In genomic region chr6:52252016-52252774, GRCm38 (mm10) we compare ENCODE assay signal across 18 mouse cellular contexts. TPM values are rescaled to one million over a fixed set of nuclear protein-coding genes. Genes with fewer than 3 reads are reported as not detected.
DNase-seq lines count a peak whose midpoint lies in the region; ATAC-seq and TF ChIP-seq lines count a peak whose summit lies in the region.
"Had no signal": no experiment of that assay in that cellular context is flagged by ENCODE, and none has a peak within 500 bp of the region (broad histone marks: within the 10 kb centered on the region; RNA-seq: fewer than 3 reads in every experiment).

No protein-coding gene starts in this region.

- peak overlapping the region; percentile 40 for H3K4me3 ChIP-seq in kidney, embryonic 16.5 days (ENCODE audit: low read length)
- H3K4me3 ChIP-seq in forebrain, postnatal 0 days (ENCODE audit: low read depth, low read length) = no peak overlapping the region
- H3K4me3 ChIP-seq in forebrain, embryonic 14.5 days (ENCODE audit: low read depth, low read length) = no peak overlapping the region
- H3K4me3 ChIP-seq: hindbrain, embryonic 10.5 days; stomach, embryonic 15.5 days had no signal

- H3K4me1 ChIP-seq in kidney, embryonic 16.5 days (ENCODE audit: insufficient read depth, low read length) = peaks cover 32% of the 10 kb centered on the region
- no peaks in the 10 kb centered on the region for H3K4me1 ChIP-seq in forebrain, postnatal 0 days (ENCODE audit: insufficient read depth)
- H3K4me1 ChIP-seq in forebrain, embryonic 14.5 days (ENCODE audit: control insufficient read depth, insufficient read depth, low read length) = no peaks in the 10 kb centered on the region

- no peak for ATAC-seq in kidney, embryonic 16.5 days (ENCODE audit: low FRiP score, low TSS enrichment)
- ATAC-seq in forebrain, postnatal 0 days = no peak
- no peak for ATAC-seq in forebrain, embryonic 14.5 days
- no peak for ATAC-seq in megakaryocyte progenitor cell, adult 5-6 weeks (replicated peaks; ENCODE audit: poor library complexity)

- TF ChIP-seq POLR2A in brain, embryonic 14.5 days (IDR thresholded peaks at IDR 0.05; ENCODE audit: borderline replicate concordance, extremely low read depth, insufficient read depth, insufficient read length, poor library complexity, severe bottlenecking) = no peak

- no peak overlapping the region for H3K27ac ChIP-seq in kidney, embryonic 16.5 days (ENCODE audit: low read length)
- no peak overlapping the region for H3K27ac ChIP-seq in forebrain, postnatal 0 days (ENCODE audit: low read depth, low read length)
- H3K27ac ChIP-seq in forebrain, embryonic 14.5 days (ENCODE audit: low read depth, low read length) = no peak overlapping the region
- H3K27ac ChIP-seq: hindbrain, embryonic 10.5 days; stomach, embryonic 15.5 days had no signal

- DNase-seq in kidney, postnatal 14 days = no peak
- DNase-seq in ES-CJ7 (ENCODE audit: low read depth, low spot score) = peak; percentile 41
- peak; percentile 27 for DNase-seq in brain, embryonic 14.5 days (ENCODE audit: low read depth)
- DNase-seq in naive thymus-derived CD4-positive, alpha-beta T cell, adult 2 months (ENCODE audit: low read depth) = peak; percentile 34
- DNase-seq in forebrain, postnatal 0 days = no peak
- DNase-seq in forebrain, embryonic 14.5 days (ENCODE audit: low spot score) = no peak
- DNase-seq: right cerebral cortex, adult 18-20 months; spleen, adult 18-20 months had no signal

- no peak overlapping the region for H3K9ac ChIP-seq in kidney, embryonic 16.5 days (replicated peaks; ENCODE audit: low read length)
- H3K9ac ChIP-seq in forebrain, postnatal 0 days = no peak overlapping the region
- no peak overlapping the region for H3K9ac ChIP-seq in forebrain, embryonic 14.5 days (ENCODE audit: low read length)
- H3K9ac ChIP-seq: stomach, embryonic 15.5 days had no signal

- peak overlapping the region; percentile 44 for H3K4me2 ChIP-seq in kidney, embryonic 16.5 days (replicated peaks; ENCODE audit: low read depth, low read length)
- H3K4me2 ChIP-seq in forebrain, postnatal 0 days (ENCODE audit: low read depth) = no peak overlapping the region
- no peak overlapping the region for H3K4me2 ChIP-seq in forebrain, embryonic 14.5 days (ENCODE audit: low read length)
- H3K4me2 ChIP-seq: stomach, embryonic 15.5 days had no signal

- peaks cover 53% of the 10 kb centered on the region for H3K27me3 ChIP-seq in kidney, embryonic 16.5 days (ENCODE audit: insufficient read depth, low read length)
- peaks cover 92% of the 10 kb centered on the region for H3K27me3 ChIP-seq in forebrain, postnatal 0 days (ENCODE audit: insufficient read depth, low read length)
- H3K27me3 ChIP-seq in forebrain, embryonic 14.5 days (replicated peaks; ENCODE audit: control insufficient read depth, insufficient read depth, low read length) = peaks cover 93% of the 10 kb centered on the region
- H3K27me3 ChIP-seq: CH12.LX had no signal

- WGBS in kidney, embryonic 16.5 days = 37% methylated on average over 24 of the region's 24 CpGs
- WGBS in forebrain, postnatal 0 days = 2% methylated on average over 24 of the region's 24 CpGs
- under 1% methylated on average over 24 of the region's 24 CpGs for WGBS in forebrain, embryonic 14.5 days

- no peaks in the 10 kb centered on the region for H3K9me3 ChIP-seq in kidney, embryonic 16.5 days (ENCODE audit: low read length)
- H3K9me3 ChIP-seq in forebrain, postnatal 0 days (ENCODE audit: low read length) = no peaks in the 10 kb centered on the region
- H3K9me3 ChIP-seq in forebrain, embryonic 14.5 days (replicated peaks; ENCODE audit: control insufficient read depth, low read length) = no peaks in the 10 kb centered on the region
- H3K9me3 ChIP-seq: hindbrain, embryonic 10.5 days; stomach, embryonic 15.5 days had no signal

- no peak for TF ChIP-seq CTCF in brain, embryonic 14.5 days (IDR thresholded peaks at IDR 0.05; ENCODE audit: borderline replicate concordance, extremely low read depth, insufficient read depth, insufficient read length)
- TF ChIP-seq CTCF in forebrain, postnatal 0 days (IDR thresholded peaks at IDR 0.05; ENCODE audit: low read depth) = no peak

- 0 out of 2 replicates have a peak, but pooled peaks cover 3% of the 10 kb centered on the region for H3K36me3 ChIP-seq in kidney, embryonic 16.5 days (ENCODE audit: insufficient read depth, low read length)
- no peaks in the 10 kb centered on the region for H3K36me3 ChIP-seq in forebrain, postnatal 0 days (ENCODE audit: insufficient read depth)
- H3K36me3 ChIP-seq in forebrain, embryonic 14.5 days (ENCODE audit: control insufficient read depth, insufficient read depth, low read length) = no peaks in the 10 kb centered on the region
- H3K36me3 ChIP-seq: hindbrain, embryonic 10.5 days; stomach, embryonic 15.5 days had no signal

RNA-seq across cellular contexts. Expression of gene Hoxa11, which starts 6.6 kb away (rescaled TPM):
- 27.9 and 31.8 TPM in 2 replicates for polyA plus RNA-seq in kidney, embryonic 16.5 days (2015; fragmentation: Nextera tagmentation; extraction: Ambion mirVana)
- polyA plus RNA-seq in brain, embryonic 14.5 days (2012; rRNA removed) = 0.04 TPM in 1 of 2 replicates, not detected in the other
- not detected in 2 replicates for total RNA-seq in forebrain, postnatal 0 days (2014; rRNA removed)
- polyA plus RNA-seq in forebrain, postnatal 0 days (2015; fragmentation: Nextera tagmentation; extraction: Ambion mirVana) = not detected in 2 replicates
- not detected in 2 replicates for polyA plus RNA-seq in forebrain, embryonic 14.5 days (2014; fragmentation: Nextera tagmentation; extraction: Ambion mirVana)
- not detected in 2 replicates for total RNA-seq in megakaryocyte progenitor cell, adult 5-6 weeks (2015)
- total RNA-seq in megakaryocyte progenitor cell, adult 5-6 weeks (2017) = 0.10 TPM in 1 of 2 replicates, not detected in the other
- total RNA-seq: CH12.LX; liver, adult 2 months; megakaryocyte-erythroid progenitor cell, adult 5-6 weeks had no signal
- polyA plus RNA-seq: embryonic facial prominence, embryonic 11.5 days; heart, embryonic 14.5 days; hindbrain, embryonic 10.5 days; liver, adult 2 months; lung, embryonic 16.5 days had no signal

RNA-seq across cellular contexts. Expression of gene Hoxa13, which starts 8.5 kb away (rescaled TPM):
- 0.15 TPM in 2 replicates for polyA plus RNA-seq in kidney, embryonic 16.5 days (2015; fragmentation: Nextera tagmentation; extraction: Ambion mirVana)
- polyA plus RNA-seq in brain, embryonic 14.5 days (2012; rRNA removed) = 0.10 TPM in 1 of 2 replicates, not detected in the other
- not detected in 2 replicates for total RNA-seq in forebrain, postnatal 0 days (2014; rRNA removed)
- not detected in 2 replicates for polyA plus RNA-seq in forebrain, postnatal 0 days (2015; fragmentation: Nextera tagmentation; extraction: Ambion mirVana)
- not detected in 2 replicates for polyA plus RNA-seq in forebrain, embryonic 14.5 days (2014; fragmentation: Nextera tagmentation; extraction: Ambion mirVana)
- not detected in 2 replicates for total RNA-seq in megakaryocyte progenitor cell, adult 5-6 weeks (2015)
- total RNA-seq in megakaryocyte progenitor cell, adult 5-6 weeks (2017) = not detected in 2 replicates
- total RNA-seq: liver, adult 2 months; megakaryocyte-erythroid progenitor cell, adult 5-6 weeks had no signal
- polyA plus RNA-seq: embryonic facial prominence, embryonic 11.5 days; heart, embryonic 14.5 days; hindbrain, embryonic 10.5 days; liver, adult 2 months; lung, embryonic 16.5 days; stomach, embryonic 15.5 days had no signal

RNA-seq across cellular contexts. Expression of gene Hoxa10, which starts 11.5 kb away (rescaled TPM):
- polyA plus RNA-seq in kidney, embryonic 16.5 days (2015; fragmentation: Nextera tagmentation; extraction: Ambion mirVana) = 147 and 154 TPM in 2 replicates
- polyA plus RNA-seq in brain, embryonic 14.5 days (2012; rRNA removed) = 0.08 and 0.23 TPM in 2 replicates
- total RNA-seq in forebrain, postnatal 0 days (2014; rRNA removed) = not detected in 2 replicates
- not detected in 2 replicates for polyA plus RNA-seq in forebrain, postnatal 0 days (2015; fragmentation: Nextera tagmentation; extraction: Ambion mirVana)
- not detected in 2 replicates for polyA plus RNA-seq in forebrain, embryonic 14.5 days (2014; fragmentation: Nextera tagmentation; extraction: Ambion mirVana)
- 0.12 and 0.24 TPM in 2 replicates for total RNA-seq in megakaryocyte progenitor cell, adult 5-6 weeks (2015)
- total RNA-seq in megakaryocyte progenitor cell, adult 5-6 weeks (2017) = 0.30 TPM in 1 of 2 replicates, not detected in the other
- total RNA-seq: liver, adult 2 months; megakaryocyte-erythroid progenitor cell, adult 5-6 weeks had no signal
- polyA plus RNA-seq: embryonic facial prominence, embryonic 11.5 days; hindbrain, embryonic 10.5 days; liver, adult 2 months; lung, embryonic 16.5 days had no signal

RNA-seq across cellular contexts. Expression of gene Hoxa9, which starts 21.3 kb away (rescaled TPM):
- 56.6 and 56.8 TPM in 2 replicates for polyA plus RNA-seq in kidney, embryonic 16.5 days (2015; fragmentation: Nextera tagmentation; extraction: Ambion mirVana)
- polyA plus RNA-seq in brain, embryonic 14.5 days (2012; rRNA removed) = 0.10 TPM in 1 of 2 replicates, not detected in the other
- total RNA-seq in forebrain, postnatal 0 days (2014; rRNA removed) = not detected in 2 replicates
- polyA plus RNA-seq in forebrain, postnatal 0 days (2015; fragmentation: Nextera tagmentation; extraction: Ambion mirVana) = not detected in 2 replicates
- not detected in 2 replicates for polyA plus RNA-seq in forebrain, embryonic 14.5 days (2014; fragmentation: Nextera tagmentation; extraction: Ambion mirVana)
- total RNA-seq in megakaryocyte progenitor cell, adult 5-6 weeks (2015) = 8.1 and 10.7 TPM in 2 replicates
- 23.4 and 24.9 TPM in 2 replicates for total RNA-seq in megakaryocyte progenitor cell, adult 5-6 weeks (2017)
- total RNA-seq: liver, adult 2 months had no signal
- polyA plus RNA-seq: hindbrain, embryonic 10.5 days had no signal

RNA-seq across cellular contexts. Expression of gene Hoxa7, which starts 30.5 kb away (rescaled TPM):
- polyA plus RNA-seq in kidney, embryonic 16.5 days (2015; fragmentation: Nextera tagmentation; extraction: Ambion mirVana) = 25.7 and 27.5 TPM in 2 replicates
- 0.05 and 0.10 TPM in 2 replicates for polyA plus RNA-seq in brain, embryonic 14.5 days (2012; rRNA removed)
- total RNA-seq in forebrain, postnatal 0 days (2014; rRNA removed) = not detected in 2 replicates
- not detected in 2 replicates for polyA plus RNA-seq in forebrain, postnatal 0 days (2015; fragmentation: Nextera tagmentation; extraction: Ambion mirVana)
- polyA plus RNA-seq in forebrain, embryonic 14.5 days (2014; fragmentation: Nextera tagmentation; extraction: Ambion mirVana) = not detected in 2 replicates
- 11.4 and 15.7 TPM in 2 replicates for total RNA-seq in megakaryocyte progenitor cell, adult 5-6 weeks (2015)
- 5.5 and 8.2 TPM in 2 replicates for total RNA-seq in megakaryocyte progenitor cell, adult 5-6 weeks (2017)
- total RNA-seq: liver, adult 2 months had no signal
- polyA plus RNA-seq: hindbrain, embryonic 10.5 days had no signal

Comparison
In these comparisons a context has a peak if more than half of its experiments do, and no peak if none do; other contexts are left out.
1. DNase-seq: peak in ES-CJ7 (single experiment), brain, embryonic 14.5 days (single experiment) and naive thymus-derived CD4-positive, alpha-beta T cell, adult 2 months (single experiment); none in kidney, postnatal 14 days (single experiment), forebrain, postnatal 0 days (single experiment) and forebrain, embryonic 14.5 days (single experiment).
2. RNA of gene Hoxa11, which starts 6.6 kb away (polyA plus RNA-seq): 27.9 to 31.8 TPM in kidney, embryonic 16.5 days; 0.04 TPM in brain, embryonic 14.5 days, not detected in forebrain, postnatal 0 days and not detected in forebrain, embryonic 14.5 days; every median in the first group is over 10 times any median in the second.
3. RNA of gene Hoxa10, which starts 11.5 kb away (polyA plus RNA-seq): 147 to 154 TPM in kidney, embryonic 16.5 days; 0.08 to 0.23 TPM in brain, embryonic 14.5 days, not detected in forebrain, postnatal 0 days and not detected in forebrain, embryonic 14.5 days; every median in the first group is over 100 times any median in the second.